Mouse (Mus musculus) intestine, postnatal 0 days (tissue): ENCODE measurements around the gene Sytl3. TPM values are rescaled to one million over a fixed set of nuclear protein-coding genes. Genes with fewer than 3 reads are reported as not detected.
A peak's percentile ranks its signal among the peaks of the same experiment; 100 is the strongest.
"Not testable (repeated sequence)": the region's sequence is repeated elsewhere in the genome, so short reads cannot be mapped to it uniquely, and the experiment has no call there.

Source experiments
- ATAC-seq: fragments of 200-750 bp; cut with Nextera tagmentation; 2 replicates; pipeline ENCODE4 v1.8.0; 2017; ENCODE audit warnings: mild to moderate bottlenecking, moderate TSS enrichment, moderate library complexity
- H3K27ac ChIP-seq: fragments of 300-500 bp; sonication (generic); 2 replicates; pipeline ENCODE4 v1.5.1; 2014; ENCODE audit warnings: mild to moderate bottlenecking, low read depth, low read length, moderate library complexity
- H3K27me3 ChIP-seq: fragments of 300-500 bp; sonication (generic); replicated peaks from 2 replicates; pipeline ENCODE4 v1.6.1; 2014; ENCODE audit warnings: low read length, mixed read lengths; ENCODE audit not compliant: control insufficient read depth, insufficient read depth
- H3K36me3 ChIP-seq: fragments of 300-500 bp; sonication (generic); 2 replicates; pipeline ENCODE4 v1.6.1; 2014; ENCODE audit warnings: mild to moderate bottlenecking, moderate library complexity; ENCODE audit not compliant: control insufficient read depth, insufficient read depth
- H3K4me1 ChIP-seq: fragments of 300-500 bp; sonication (generic); replicated peaks from 2 replicates; pipeline ENCODE4 v1.6.1; 2014; ENCODE audit warnings: antibody characterized with exemption, low read length, mixed read lengths; ENCODE audit not compliant: control insufficient read depth, insufficient read depth
- H3K4me2 ChIP-seq: fragments of 300-500 bp; sonication (generic); replicated peaks from 2 replicates; pipeline ENCODE4 v1.6.1; 2014; ENCODE audit warnings: low read depth, mild to moderate bottlenecking, moderate library complexity
- H3K4me3 ChIP-seq: fragments of 300-500 bp; sonication (generic); 2 replicates; pipeline ENCODE4 v1.5.1; 2014; ENCODE audit warnings: low read depth, low read length
- H3K9ac ChIP-seq: fragments of 300-500 bp; sonication (generic); 2 replicates; pipeline ENCODE4 v1.6.1; 2014; ENCODE audit warnings: mild to moderate bottlenecking, low read depth, low read length
- H3K9me3 ChIP-seq: fragments of 300-500 bp; sonication (generic); 2 replicates; pipeline ENCODE4 v1.6.1; 2016; ENCODE audit warnings: mixed run types; ENCODE audit not compliant: control insufficient read depth
- CTCF ChIP-seq: sonication (generic); IDR thresholded peaks from 2 replicates; pipeline ENCODE4 v1.5.1; 2016; ENCODE audit warnings: low read depth, mild to moderate bottlenecking, control low read depth, antibody characterized with exemption, moderate library complexity
- WGBS: fragments of 180-500 bp; shearing (Covaris S2); extraction: QIAGEN DNeasy Blood & Tissue Kit; methylation state at CpG from one replicate; pipeline ENCODE4 v1.1.7; 2014; 5-methylcytosine and 5-hydroxymethylcytosine counted together
- polyA plus RNA-seq: library from polyadenylated mRNA; unstranded; fragments of >200 nt; fragmentation: Nextera tagmentation; extraction: Ambion mirVana; gene quantifications from 2 replicates; pipeline ENCODE4 v1.2.1, GENCODE M21; 2015

Gene Sytl3
- polyA plus RNA-seq, 1 experiment from 2014 or later: 11.0 TPM

DNA sequence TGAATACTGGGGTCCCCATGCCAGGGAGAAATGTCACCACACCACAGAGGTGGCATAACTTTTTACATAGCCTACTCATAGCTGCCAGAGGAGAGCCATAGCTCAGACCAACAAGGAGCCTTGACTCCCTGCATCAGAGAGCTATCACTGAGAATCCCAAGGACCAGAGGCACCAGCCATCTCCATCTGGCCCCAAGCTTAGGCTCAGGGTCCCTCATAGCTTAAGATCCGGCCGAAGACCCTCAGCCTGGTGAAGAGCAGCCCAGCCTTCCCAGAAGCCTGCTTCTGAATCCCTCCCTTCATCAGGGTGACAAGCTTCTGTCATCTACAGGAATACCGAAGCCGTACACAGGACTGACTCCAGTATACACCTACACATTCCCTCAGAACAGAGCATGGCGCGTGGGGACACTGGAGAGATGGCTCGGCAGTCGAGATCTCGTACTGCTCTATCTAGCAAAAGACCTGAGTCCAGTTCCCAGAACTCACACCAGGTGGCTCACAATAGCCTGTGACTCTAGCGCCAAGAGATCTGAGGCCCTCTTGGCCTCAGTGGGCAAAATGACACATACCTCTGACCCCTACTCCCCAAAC is 18.8 kb upstream of the Sytl3 start:
- not testable (repeated sequence) for ATAC-seq
- 88% methylated on average over 10 of the region's 10 CpGs for WGBS

DNA sequence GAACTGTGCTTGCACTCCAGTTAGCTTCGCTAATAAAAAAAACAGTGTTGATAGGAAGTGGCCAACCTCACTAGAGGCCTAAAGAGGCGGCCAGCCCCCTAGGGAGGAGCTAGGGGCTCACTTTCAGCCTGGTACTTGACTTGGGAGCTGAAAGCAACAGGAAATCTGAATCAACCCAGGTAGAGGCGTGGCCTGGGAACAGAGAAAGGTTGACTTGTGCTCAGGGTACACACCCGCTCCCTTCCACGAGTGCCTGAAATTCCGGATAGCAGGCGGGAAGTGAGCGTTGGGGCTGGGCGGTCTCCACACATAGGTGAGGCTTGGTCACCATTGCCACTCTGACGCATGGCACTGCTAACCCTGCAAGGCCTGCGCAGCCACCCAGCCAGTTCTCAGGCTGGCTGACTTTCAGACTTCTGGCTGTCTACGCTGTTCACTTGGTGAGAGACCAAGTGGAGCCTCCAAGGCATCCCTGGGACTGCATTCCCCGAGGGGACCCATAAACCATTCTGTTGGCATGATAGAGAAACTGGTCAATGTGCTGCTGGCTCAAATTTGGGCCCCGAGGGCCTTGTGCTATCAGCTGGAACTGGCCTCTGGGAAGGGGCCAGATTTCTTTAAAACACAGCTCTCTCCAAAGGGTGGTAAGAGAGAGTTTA is 18.0 kb upstream of the Sytl3 start:
- not testable (repeated sequence) for H3K9me3 ChIP-seq, H3K9ac ChIP-seq, H3K4me1 ChIP-seq, H3K4me2 ChIP-seq, H3K27ac ChIP-seq, H3K4me3 ChIP-seq, H3K36me3 ChIP-seq, H3K27me3 ChIP-seq
- 59% methylated on average over 14 of the region's 14 CpGs for WGBS
- peak; percentile 73 for ATAC-seq

More for the DNA sequence above, 18.8 kb upstream of the Sytl3 start:
- H3K4me1 ChIP-seq, H3K27ac ChIP-seq, H3K36me3 ChIP-seq, H3K4me2 ChIP-seq, H3K9ac ChIP-seq, H3K9me3 ChIP-seq, H3K27me3 ChIP-seq, H3K4me3 ChIP-seq: not testable (repeated sequence)
- TF ChIP-seq CTCF: 0 out of 2 replicates have a peak, but pooled peaks have one; percentile 22

DNA sequence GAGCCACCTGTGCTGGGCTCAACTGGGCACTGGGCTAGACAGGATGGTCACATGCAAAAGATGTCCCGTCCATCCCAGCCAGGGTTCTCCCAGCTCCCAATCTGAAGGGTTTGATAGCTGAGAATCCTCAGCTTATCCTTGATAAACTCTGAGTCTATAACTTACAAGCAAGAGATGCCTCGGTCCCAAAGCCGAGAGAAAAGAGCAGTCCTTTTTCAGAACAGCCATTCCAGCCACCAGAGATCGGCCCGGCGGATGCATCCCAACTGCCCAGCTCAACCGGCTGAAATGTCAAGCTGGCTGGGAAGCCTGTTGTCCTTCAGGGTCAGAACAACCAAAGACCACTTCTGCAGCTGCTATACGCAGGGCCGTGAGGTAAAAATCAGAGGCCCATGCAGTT is 14.7 kb upstream of the Sytl3 start:
- 95% methylated on average over 8 of the region's 9 CpGs for WGBS
- H3K27me3 ChIP-seq, H3K36me3 ChIP-seq, H3K4me3 ChIP-seq, H3K9ac ChIP-seq, H3K27ac ChIP-seq, ATAC-seq, H3K9me3 ChIP-seq, H3K4me1 ChIP-seq, H3K4me2 ChIP-seq: not testable (repeated sequence)

DNA sequence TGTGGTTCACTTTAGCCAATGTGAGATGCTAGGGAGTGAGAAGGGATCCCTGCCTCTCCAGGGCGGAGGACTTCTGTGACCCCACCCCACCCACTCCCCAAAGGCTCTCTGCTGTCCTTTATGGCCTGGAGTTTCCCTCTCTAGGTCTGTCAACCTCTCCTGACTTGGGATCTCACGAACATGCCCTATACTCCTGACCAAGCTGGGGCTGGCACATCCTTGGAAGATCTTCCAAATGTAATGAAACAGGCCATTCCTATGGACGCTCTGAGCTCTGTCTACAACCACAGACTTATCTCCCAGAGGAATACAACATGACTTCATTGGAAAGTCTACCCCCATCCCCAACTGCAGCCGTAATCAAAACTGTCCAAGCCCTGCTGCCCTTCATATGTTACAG is 14.2 kb upstream of the Sytl3 start:
- not testable (repeated sequence) for H3K36me3 ChIP-seq, H3K27ac ChIP-seq, ATAC-seq, H3K27me3 ChIP-seq, H3K4me3 ChIP-seq, H3K4me1 ChIP-seq, H3K4me2 ChIP-seq, H3K9ac ChIP-seq, H3K9me3 ChIP-seq
- WGBS: 86% methylated on average over 4 of the region's 4 CpGs

DNA sequence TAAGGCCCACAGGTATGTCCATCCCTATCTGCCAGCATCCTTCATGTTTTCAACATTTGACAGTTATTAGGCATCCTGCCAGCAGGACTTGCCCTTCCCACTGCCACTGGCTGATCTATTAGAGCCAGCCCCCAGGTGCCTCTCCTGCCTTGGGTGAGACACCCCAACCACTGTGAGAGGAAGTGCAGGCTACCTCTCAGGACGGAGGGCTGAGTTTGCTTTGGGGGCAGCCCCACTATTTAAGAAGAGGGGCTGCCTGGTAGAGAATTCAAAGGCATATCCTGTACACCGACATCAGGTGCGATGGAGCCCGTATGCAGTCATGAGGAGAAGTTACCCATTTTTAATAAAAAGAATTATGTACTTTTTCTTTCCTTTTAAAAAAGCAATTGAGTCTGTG is 13.2 kb upstream of the Sytl3 start:
- H3K4me2 ChIP-seq, H3K4me3 ChIP-seq, H3K9ac ChIP-seq, H3K36me3 ChIP-seq, ATAC-seq, H3K27ac ChIP-seq, H3K4me1 ChIP-seq, H3K9me3 ChIP-seq, H3K27me3 ChIP-seq: not testable (repeated sequence)
- WGBS: 62% methylated on average over 2 of the region's 4 CpGs

DNA sequence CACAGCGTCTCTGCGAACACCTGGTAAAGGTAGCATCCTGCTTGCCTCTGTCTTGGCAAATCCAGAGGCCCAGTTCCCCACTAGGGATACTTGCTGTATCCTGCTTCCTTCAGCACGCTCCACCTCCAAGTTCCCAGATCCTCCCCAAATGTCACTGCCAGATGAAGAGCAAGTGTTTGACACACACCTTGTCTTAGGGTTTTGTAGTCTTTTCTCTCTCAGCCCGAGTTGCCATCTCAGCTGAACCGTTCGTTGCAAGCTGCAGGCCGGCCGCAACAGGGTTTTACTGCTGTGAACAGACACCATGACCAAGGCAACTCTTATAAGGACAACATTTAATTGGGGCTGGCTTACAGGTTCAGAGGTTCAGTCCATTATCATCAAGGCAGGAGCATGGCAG is 12.1 kb upstream of the Sytl3 start:
- H3K36me3 ChIP-seq, ATAC-seq, H3K9me3 ChIP-seq, H3K9ac ChIP-seq, H3K4me3 ChIP-seq, H3K27ac ChIP-seq, H3K27me3 ChIP-seq, H3K4me2 ChIP-seq, H3K4me1 ChIP-seq: not testable (repeated sequence)
- over 99% methylated on average over 7 of the region's 8 CpGs for WGBS

DNA sequence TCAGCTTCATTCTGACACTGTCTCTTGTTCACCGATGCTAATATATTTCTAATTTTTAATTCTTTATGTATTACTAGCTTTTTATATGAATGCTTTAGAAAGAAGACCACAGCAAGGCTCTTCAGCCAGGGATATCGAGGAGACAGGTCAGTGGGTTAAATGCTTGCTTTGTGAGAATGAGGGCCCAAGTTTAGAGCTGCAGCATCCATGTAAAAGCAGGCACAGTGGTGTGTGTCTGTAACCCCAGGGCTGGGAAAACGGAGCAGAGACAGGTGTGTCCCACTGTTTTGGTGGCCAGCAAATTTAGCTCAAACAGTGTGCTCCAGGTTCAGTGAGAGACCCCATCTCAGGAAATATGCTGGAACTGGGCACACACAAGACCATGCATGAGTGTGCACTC is 11.4 kb upstream of the Sytl3 start:
- not testable (repeated sequence) for H3K9ac ChIP-seq, H3K4me2 ChIP-seq, ATAC-seq, H3K36me3 ChIP-seq, H3K4me1 ChIP-seq, H3K27me3 ChIP-seq, H3K27ac ChIP-seq, H3K4me3 ChIP-seq, H3K9me3 ChIP-seq
- 89% methylated on average over 3 of the region's 3 CpGs for WGBS

DNA sequence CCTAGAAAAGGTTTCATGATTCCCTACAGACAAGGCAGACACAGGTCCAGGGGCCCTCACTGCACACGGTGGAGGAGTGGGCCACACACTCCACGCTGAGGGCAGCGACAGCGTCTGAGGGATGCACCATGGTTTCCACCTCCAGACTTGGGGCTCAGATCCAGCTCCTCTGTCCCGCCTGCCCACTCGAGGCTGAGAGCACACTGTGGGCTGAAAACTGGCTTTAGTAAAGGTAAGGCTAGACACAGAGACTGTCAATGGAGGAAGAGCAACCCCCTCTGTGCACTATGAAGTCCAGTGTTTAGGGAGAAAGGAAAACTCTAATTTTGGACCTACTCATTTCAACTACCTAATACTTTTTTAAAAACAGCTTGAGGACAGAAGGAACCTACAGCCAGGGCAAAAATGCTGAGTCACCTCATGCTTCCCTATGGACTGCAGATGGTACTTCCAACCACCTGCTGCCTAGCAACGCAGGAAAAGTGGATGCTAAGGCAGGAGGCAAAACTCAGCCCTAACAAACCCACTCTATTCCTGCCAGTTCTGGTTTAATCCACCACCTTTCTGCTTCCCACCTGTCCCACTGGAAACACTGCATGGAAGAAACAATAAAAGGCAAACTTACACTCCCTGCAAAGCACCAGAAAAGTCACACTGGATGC is 7.9 kb upstream of the Sytl3 start:
- not testable (repeated sequence) for H3K9ac ChIP-seq, ATAC-seq, H3K4me2 ChIP-seq, H3K36me3 ChIP-seq, H3K27me3 ChIP-seq, H3K27ac ChIP-seq, H3K4me1 ChIP-seq, H3K4me3 ChIP-seq, H3K9me3 ChIP-seq
- WGBS: 92% methylated on average over 5 of the region's 7 CpGs

DNA sequence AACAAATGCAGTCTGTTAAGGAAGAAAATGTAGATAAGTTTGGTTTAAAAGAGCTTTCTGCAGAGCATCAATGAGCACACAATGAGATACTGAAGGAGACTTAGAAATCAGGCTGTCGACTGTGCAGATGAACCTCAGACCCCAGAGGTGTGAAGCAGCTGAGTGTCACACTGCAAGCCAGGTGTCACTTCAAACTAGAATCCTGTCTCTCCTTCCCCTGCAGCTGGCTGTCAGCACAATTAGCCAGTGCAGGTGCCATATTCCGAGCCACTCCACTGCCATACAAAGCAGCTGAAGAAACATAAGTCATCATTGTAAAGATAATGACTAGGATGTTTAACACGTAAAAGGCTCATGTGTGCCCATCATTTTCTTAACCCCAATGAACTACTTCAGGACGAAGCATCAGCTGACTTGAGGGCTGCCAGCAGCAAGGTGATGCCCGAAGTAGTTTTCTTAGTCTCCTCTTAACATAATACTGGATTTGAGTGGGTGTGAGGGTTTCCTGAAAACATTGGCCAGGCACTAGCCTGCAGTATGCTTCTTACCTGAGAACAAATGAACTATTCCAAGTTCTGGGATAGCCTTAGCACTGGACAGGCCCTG is 5.4 kb upstream of the Sytl3 start:
- H3K4me1 ChIP-seq, H3K9me3 ChIP-seq, H3K36me3 ChIP-seq, H3K4me3 ChIP-seq, H3K27ac ChIP-seq, H3K4me2 ChIP-seq, ATAC-seq, H3K27me3 ChIP-seq, H3K9ac ChIP-seq: not testable (repeated sequence)
- 68% methylated on average over 3 of the region's 5 CpGs for WGBS
